Mouse (Mus musculus) natural killer cell, adult 2 months (primary cell): ENCODE results near the gene Ndufa11.
A peak's percentile ranks its signal among the peaks of the same experiment; 100 is the strongest.

Source experiments
- DNase-seq, 2 experiments: peaks; one replicate each; pipeline ENCODE4 v3.0.0; 2022; ENCODE audit warnings: low spot score in 2 of 2

Gene Ndufa11

DNA sequence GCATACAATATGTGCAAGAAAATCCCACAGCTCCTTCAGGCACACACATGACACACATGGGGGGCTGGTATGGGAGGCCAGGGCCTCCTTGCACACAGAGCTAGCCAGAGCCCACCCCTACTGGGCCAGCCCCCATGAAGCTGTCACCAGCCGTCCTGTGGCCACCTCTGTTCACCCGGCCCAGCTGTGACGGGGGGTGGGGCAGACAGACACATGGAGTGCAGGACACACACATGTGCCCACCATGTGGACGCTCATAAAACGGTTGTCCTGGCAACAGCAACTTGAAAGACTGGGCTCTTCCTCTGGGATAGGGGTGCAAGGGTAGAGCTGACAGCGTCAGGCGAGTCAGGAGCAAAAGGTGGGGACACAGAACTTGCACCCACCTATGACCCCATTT is 41.7 kb downstream of the Ndufa11 start:
- no peak for DNase-seq

DNA sequence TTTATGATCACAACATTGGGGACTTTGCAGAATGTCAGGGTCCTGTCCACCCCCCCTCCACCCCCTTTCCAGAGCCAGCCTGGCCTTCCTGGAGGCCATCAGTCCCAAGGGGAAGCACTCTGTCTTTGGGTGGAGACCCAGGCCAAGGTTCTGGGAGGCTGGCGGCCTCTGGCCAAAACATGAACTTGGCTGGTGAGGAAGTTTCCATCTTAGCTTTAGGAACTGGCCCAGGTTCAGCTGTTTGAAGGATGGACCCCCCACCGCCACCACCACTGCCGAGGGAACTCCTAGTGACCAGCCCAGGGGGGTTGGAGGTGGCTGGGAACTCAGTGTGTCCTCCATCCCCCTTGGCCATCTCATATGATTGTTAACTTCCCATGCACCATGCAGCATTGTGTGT is 43.5 kb downstream of the Ndufa11 start:
- DNase-seq = no peak

GRCm38 (mm10) chr17:56761991-56762410 is 44.4 kb downstream of the Ndufa11 start:
- peak; percentile 78 to 86 for DNase-seq

DNA sequence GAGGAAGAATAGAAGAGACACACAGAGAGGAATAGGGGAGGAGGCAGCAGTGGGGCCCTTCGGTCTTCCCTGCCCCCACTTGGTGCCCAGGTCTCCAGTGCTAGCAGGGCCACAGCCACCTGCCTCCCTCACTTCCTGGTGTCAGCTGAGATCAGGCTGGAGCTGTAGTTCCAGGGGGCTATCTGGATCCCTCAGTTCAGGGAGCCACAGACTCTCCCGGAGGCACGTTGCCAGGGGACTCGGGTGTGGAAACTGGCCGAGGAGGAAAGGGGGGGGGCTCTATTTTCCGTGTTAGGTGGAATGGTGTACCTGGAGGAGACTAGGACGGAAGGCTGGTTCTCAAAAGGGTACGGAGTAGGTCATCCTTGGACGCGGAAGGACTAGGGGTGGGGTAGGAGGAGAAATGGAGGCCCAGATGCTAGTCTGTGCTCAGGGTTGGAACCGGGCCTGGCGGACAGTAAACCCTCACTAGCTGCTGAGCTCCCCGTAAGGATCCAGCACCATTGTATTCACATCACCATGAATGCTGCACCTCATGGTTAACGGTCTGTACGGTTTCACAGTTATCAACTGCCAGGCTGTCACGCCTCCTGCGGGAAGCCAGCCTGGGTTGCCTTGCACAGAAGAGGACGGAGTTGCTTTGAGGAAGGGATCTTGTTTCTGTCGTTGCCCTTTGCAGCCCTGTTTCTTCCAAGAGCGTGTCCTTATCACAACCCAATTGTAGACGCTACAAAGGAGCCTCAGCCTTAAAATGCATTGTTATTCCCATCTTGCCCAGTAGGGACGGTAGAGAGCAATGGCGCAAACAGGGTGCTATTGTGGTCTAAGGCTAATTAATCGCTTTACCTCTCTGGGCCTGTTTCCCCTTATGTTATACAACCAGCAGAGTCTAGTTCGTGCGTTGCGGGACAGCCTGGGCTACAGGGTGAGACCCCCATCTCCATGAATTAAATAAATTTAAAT is 45.5 kb downstream of the Ndufa11 start:
- DNase-seq = peak; percentile 71 to 78

DNA sequence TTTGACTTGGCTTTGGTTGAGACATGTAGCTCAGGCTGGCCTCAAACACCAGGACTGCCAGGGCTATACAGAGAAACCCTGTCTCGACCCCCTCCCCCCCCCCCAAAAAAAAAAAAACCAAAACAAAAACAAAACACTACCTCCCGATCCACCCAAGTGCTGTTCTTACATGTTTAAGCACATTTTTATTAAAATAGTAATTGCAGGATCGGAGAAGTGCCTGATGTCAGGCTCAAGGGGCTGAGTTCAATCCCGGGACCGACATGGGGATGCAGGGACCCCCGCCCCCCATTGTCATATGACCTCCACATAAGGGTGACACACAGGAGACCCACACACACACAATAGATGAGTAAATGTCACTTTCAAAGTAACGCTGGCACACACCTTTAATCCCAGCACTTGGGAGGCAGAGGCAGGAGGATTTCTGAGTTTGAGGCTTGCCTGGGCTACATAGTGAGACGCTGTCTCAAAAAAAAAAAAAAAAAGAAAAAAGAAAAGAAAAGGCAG is 46.2 kb downstream of the Ndufa11 start:
- no peak for DNase-seq

DNA sequence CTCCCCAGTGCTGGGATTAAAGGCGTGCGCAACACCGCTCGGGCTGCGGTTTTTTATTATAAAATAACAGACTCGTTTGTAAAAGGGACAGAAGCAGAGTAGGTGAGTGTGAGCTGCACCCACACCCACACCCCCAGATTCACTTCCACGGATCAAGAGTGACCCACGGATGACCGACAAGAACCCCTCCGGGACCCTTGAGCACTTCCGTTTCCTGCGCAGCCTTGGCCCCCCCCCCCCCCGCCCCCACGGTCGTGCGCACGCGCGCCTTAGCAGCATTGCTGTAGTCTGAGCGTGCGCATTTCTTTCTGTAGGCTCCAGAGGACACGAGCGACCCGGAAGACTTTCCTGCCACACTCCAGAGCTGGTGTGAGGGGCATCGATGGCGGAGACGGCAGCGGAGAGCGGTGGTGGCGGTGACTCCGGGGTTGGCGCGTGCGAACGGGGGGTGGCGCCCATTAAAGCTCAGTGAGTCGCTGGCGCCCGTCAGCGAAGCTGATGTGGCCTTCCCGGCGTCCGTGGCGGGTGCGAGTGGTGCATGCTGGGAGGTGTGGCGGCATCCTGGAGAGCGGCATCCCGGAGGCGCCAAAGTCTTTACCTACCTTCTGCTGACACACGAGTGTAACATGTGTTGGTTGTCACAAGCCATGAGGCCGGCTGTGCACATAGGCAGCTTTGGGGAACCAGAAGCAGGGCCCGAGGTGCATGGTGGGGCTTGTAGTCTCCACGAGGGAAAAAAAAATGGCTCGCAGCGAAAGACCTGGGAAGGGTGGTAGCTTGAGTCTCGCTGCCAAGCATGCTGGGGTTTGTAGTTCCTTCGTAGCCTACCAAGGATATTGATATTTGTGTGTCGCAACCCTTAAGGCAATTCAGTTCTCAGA is 47.1 kb downstream of the Ndufa11 start, which contains the start of gene Dus3l:
TSS of gene Dus3l (plus strand) at position 284 of the 881 bp plus-strand sequence.
- DNase-seq = peak; percentile 90 to 91

DNA sequence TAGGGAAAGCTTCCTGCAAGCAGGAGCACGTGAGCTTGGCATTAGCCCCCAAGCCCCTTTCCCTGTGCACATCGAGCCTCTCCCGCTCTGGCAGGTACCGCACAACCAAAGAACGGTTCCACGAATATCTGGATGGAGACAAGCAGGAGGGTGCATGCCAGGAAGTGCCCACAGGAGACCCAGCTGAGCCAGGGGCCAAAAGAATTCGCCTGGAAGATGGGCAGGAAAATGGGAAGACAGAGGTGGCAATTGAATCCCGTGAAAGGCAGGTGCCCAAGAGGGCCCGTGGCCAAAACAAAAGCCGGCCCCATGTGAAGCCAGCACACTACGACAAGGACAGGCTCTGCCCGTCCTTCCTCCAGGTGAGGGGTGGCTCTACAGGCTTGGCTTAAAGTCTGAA is 47.9 kb downstream of the Ndufa11 start:
- DNase-seq = no peak

DNA sequence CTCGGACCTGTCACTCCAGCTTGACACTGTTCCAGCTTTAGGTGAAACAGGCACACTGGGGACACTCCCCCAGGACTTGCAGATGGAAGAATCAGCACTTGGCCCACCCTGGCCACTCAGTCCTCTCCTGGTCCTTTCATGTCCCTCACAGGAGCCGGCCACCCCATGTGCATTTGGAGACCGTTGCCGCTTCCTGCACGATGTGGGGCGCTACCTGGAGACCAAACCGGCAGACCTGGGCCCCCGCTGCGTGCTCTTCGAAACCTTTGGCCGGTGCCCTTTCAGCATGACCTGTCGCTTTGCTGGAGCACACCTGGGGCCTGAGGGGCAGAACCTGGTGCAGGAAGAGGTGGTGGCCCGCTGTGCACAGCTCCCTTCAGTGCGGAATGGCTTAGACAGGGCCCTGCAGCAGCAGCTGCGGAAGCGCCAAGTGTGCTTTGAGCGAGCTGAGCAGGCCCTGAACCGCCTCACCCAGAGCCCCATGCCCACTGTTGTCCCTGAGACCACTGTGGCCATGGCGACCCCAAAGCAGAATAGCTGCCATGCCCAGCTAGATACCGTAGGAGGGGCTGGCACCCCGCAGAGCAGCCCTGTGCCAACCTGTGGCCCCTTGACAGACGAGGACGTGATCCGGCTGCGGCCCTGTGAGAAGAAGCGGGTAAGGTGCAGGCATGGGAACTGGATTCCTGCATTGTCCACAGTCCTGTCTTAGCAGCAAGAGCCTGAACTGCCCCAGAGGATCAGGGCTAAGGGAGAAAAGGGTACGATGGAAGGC is 49.3 kb downstream of the Ndufa11 start:
- DNase-seq = no peak

DNA sequence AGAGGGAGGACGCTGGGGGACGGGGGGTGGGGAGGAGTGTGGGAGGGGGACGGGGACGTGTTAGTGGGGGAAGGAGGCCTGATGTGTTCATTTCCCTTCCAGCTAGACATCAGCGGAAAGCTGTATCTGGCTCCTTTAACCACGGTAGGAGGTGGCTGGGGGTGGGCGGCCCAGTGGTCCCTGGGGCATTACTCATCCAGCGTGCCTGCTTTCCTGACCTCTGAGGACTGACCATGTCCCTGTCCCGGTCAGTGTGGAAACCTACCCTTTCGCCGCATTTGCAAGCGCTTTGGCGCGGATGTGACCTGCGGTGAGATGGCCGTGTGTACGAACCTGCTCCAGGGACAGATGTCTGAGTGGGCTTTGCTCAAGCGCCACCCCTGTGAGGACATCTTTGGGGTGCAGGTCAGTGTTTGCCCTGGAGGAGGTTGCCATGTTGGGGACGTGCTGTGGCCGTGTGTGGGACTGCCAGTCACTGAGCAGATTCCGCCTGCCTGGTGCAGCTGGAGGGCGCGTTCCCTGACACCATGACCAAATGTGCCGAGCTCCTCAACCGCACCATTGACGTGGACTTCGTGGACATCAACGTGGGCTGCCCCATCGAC is 50.1 kb downstream of the Ndufa11 start:
- DNase-seq = no peak

DNA sequence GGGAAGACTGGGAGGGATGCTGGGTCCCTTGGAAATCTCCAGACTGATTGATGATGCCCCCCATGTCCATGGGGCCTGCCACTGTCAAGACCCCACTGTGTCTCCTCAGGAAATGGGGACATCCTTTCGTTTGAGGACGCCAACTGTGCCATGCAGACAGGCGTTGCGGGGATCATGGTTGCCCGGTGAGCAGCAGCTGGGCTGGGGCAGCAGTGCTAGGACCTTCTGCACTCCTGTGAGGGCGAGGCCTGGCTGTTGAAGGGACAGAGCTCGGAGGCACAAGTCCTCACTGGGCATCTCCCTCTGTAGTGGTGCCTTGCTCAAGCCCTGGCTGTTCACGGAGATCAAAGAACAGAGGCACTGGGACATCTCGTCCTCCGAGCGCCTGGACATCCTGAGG is 51.4 kb downstream of the Ndufa11 start:
- DNase-seq = no peak

DNA sequence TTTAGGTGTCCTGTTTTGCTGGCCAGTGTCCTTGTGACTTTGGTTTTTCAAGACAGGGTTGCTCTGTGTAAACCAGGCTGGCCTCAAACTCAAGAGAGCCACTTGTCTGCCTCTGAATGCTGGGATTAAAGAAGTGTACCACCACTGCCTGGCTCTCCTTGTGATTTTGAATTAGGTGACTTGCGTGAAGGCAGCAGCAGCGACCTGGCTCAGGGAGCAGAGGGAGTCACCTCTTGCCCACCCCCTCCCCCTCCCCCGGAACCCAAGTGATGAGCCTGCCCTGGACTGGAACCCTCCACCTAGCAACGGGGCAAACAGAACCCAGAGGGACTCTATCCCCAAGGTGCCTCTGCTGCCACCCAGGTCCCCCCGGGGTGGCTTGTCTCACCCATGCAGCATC is 52.4 kb downstream of the Ndufa11 start, which contains the start of gene Prr22:
TSS of gene Prr22 (plus strand) at position 301 of the 400 bp plus-strand sequence.
- DNase-seq = no peak
